ENCODE assay signal across 12 mouse cellular contexts in the genomic region with DNA sequence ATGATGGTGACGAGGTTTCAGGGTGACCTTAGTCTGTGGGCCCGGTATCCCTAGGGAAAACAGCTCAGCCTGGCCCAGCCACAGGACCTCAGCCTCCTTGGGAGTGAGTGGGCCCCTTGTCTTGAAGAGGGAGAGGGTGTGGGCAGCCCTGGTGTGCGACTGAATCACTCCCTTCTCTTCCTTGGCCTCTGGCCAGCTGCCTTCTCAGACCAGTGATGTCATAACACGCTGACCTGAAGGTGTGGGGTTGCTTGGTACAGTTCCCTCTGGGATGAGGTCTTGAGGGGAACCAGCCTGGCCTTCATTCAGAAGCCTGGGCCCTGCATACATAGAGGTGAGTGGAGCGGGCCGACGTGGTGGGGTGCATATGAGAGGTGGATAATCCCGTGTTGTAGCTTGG. TPM values are rescaled to one million over a fixed set of nuclear protein-coding genes. Genes with fewer than 3 reads are reported as not detected.
A peak's percentile ranks its signal among the peaks of the same experiment; 100 is the strongest.
DNase-seq lines count a peak whose midpoint lies in the region; ATAC-seq and TF ChIP-seq lines count a peak whose summit lies in the region.
"Had no signal": no experiment of that assay in that cellular context is flagged by ENCODE, and none has a peak within 500 bp of the region (broad histone marks: within the 10 kb centered on the region; RNA-seq: fewer than 3 reads in every experiment).

No protein-coding gene starts in this region.

- WGBS in hindbrain, embryonic 13.5 days, result 76% methylated on average over 8 of the region's 8 CpGs

- H3K9me3 ChIP-seq in ES-E14 (ENCODE audit: control insufficient read depth, insufficient read depth, low read depth, low read length), result no peaks in the 10 kb centered on the region
- H3K9me3 ChIP-seq in hindbrain, embryonic 13.5 days, result no peaks in the 10 kb centered on the region
- H3K9me3 ChIP-seq: hindbrain, embryonic 15.5 days had no signal

- peak overlapping the region; percentile 37; the same call in 1 of the 2 replicates for H3K9ac ChIP-seq in ES-E14 (ENCODE audit: insufficient read depth, low read depth, low read length, poor library complexity, severe bottlenecking)
- no peak overlapping the region for H3K9ac ChIP-seq in hindbrain, embryonic 13.5 days
- H3K9ac ChIP-seq: hindbrain, embryonic 15.5 days had no signal

- H3K4me2 ChIP-seq in hindbrain, embryonic 13.5 days, result no peak overlapping the region
- H3K4me2 ChIP-seq: hindbrain, embryonic 15.5 days had no signal

- no peaks in the 10 kb centered on the region; the same call in 1 of the 2 replicates for H3K36me3 ChIP-seq in ES-E14 (ENCODE audit: control insufficient read depth, insufficient read depth, low read length, poor library complexity, severe bottlenecking)
- H3K36me3 ChIP-seq in hindbrain, embryonic 13.5 days, result no peaks in the 10 kb centered on the region
- H3K36me3 ChIP-seq: hindbrain, embryonic 15.5 days had no signal

- in situ Hi-C loops in ES-E14 (cut with MboI; ENCODE audit: low sequenced_read_pairs in 2 of 2, unreplicated experiment in 2 of 2), result no loop called here

- no peak overlapping the region; the same call in 1 of the 2 replicates for H3K27ac ChIP-seq in ES-E14 (ENCODE audit: insufficient read depth, low read depth, low read length, poor library complexity, severe bottlenecking)
- H3K27ac ChIP-seq in hindbrain, embryonic 13.5 days, result no peak overlapping the region
- H3K27ac ChIP-seq: hindbrain, embryonic 15.5 days had no signal

- peak; percentile 47 to 74 for DNase-seq in kidney, postnatal 4 days
- no peak for DNase-seq in kidney, adult 8-10 months
- DNase-seq in ES-E14 (ENCODE audit: low read depth, low spot score), result no peak
- peak; percentile 74 for DNase-seq in adipocyte (ENCODE audit: low spot score)
- peak; percentile 85 for DNase-seq in lung, postnatal 10 days
- DNase-seq in thymus, postnatal 25 days, result no peak
- DNase-seq in left cerebral cortex, postnatal 25 days (ENCODE audit: low spot score in 2 of 2), result no peak
- DNase-seq: embryo, embryonic 11 days; left cerebral cortex, postnatal 4 days; right cerebral cortex, postnatal 4 days had no signal

- intact Hi-C loops in left cerebral cortex, postnatal 25 days (cut with DNase I), result no loop called here

- no peaks in the 10 kb centered on the region for H3K27me3 ChIP-seq in hindbrain, embryonic 13.5 days
- H3K27me3 ChIP-seq: hindbrain, embryonic 15.5 days had no signal

- ATAC-seq in hindbrain, embryonic 13.5 days (ENCODE audit: low FRiP score), result no peak

- H3K4me1 ChIP-seq in ES-E14 (ENCODE audit: control insufficient read depth in 2 of 2, insufficient read depth in 2 of 2, low read length in 2 of 2, poor library complexity in 1 of 2), result peaks cover 14 to 41% of the 10 kb centered on the region in 2 experiments
- peaks cover 42% of the 10 kb centered on the region for H3K4me1 ChIP-seq in hindbrain, embryonic 13.5 days (replicated peaks)

- H3K4me3 ChIP-seq in ES-E14 (ENCODE audit: insufficient read depth in 1 of 2, low read depth in 1 of 2, low read length in 2 of 2, poor library complexity in 1 of 2, severe bottlenecking in 1 of 2), result peak overlapping the region in 1 of 2 experiments; percentile 11; a peak in 1 of 4 replicates
- H3K4me3 ChIP-seq in hindbrain, embryonic 13.5 days, result no peak overlapping the region
- H3K4me3 ChIP-seq: hindbrain, embryonic 15.5 days had no signal

TF ChIP-seq in ES-E14, 5 proteins besides CTCF, POLR2A, EP300 and RAD21:
- TF ChIP-seq CHD2 (IDR thresholded peaks at IDR 0.05; ENCODE audit: low read depth, low read length) (no peak), ZC3H11A (IDR thresholded peaks at IDR 0.05; ENCODE audit: borderline replicate concordance, low read depth, low read length) (no peak), HCFC1 (IDR thresholded peaks at IDR 0.05; ENCODE audit: borderline replicate concordance, insufficient read depth, low read length) (no peak), MAFK (IDR thresholded peaks at IDR 0.05; ENCODE audit: insufficient read depth, low read depth, low read length) (no peak), ZNF384 (IDR thresholded peaks at IDR 0.05; ENCODE audit: low read depth, low read length) (no peak)
TF ChIP-seq in ES-E14: peak in this region for 0.

RNA-seq across cellular contexts. Expression of a gene that starts 13.1 kb away (rescaled TPM):
- total RNA-seq in ES-E14 (2012; rRNA removed), result 47.1 and 63.7 TPM in 2 replicates
- 18.0 and 19.1 TPM in 2 replicates for polyA plus RNA-seq in hindbrain, embryonic 13.5 days (2015; fragmentation: Nextera tagmentation; extraction: Ambion mirVana)
- 100 to 1,000 TPM; 179 to 184 TPM for total RNA-seq in left cerebral cortex, postnatal 25 days (2021)

RNA-seq across cellular contexts. Expression of a gene that starts 48.1 kb away (rescaled TPM):
- total RNA-seq in ES-E14 (2012; rRNA removed), result 334 and 403 TPM in 2 replicates
- 32.6 and 44.3 TPM in 2 replicates for polyA plus RNA-seq in hindbrain, embryonic 13.5 days (2015; fragmentation: Nextera tagmentation; extraction: Ambion mirVana)
- total RNA-seq in left cerebral cortex, postnatal 25 days (2021), result 10 to 100 TPM; 71.0 to 79.9 TPM

Comparison
In these comparisons a context has a peak if more than half of its experiments do, and no peak if none do; other contexts are left out.
1. DNase-seq: peak in kidney, postnatal 4 days (2 of 2), adipocyte (single experiment) and lung, postnatal 10 days (single experiment); none in kidney, adult 8-10 months (0 of 2), ES-E14 (single experiment), thymus, postnatal 25 days (single experiment) and left cerebral cortex, postnatal 25 days (0 of 2).